Mouse (Mus musculus): ENCODE measurements around the gene Timm23. TPM values are rescaled to one million over a fixed set of nuclear protein-coding genes. Genes with fewer than 3 reads are reported as not detected.
"Not testable (repeated sequence)": the region's sequence is repeated elsewhere in the genome, so short reads cannot be mapped to it uniquely, and the experiment has no call there.

Timm23 gene
- polyA plus RNA-seq, 1 experiment, result 112 TPM

DNA sequence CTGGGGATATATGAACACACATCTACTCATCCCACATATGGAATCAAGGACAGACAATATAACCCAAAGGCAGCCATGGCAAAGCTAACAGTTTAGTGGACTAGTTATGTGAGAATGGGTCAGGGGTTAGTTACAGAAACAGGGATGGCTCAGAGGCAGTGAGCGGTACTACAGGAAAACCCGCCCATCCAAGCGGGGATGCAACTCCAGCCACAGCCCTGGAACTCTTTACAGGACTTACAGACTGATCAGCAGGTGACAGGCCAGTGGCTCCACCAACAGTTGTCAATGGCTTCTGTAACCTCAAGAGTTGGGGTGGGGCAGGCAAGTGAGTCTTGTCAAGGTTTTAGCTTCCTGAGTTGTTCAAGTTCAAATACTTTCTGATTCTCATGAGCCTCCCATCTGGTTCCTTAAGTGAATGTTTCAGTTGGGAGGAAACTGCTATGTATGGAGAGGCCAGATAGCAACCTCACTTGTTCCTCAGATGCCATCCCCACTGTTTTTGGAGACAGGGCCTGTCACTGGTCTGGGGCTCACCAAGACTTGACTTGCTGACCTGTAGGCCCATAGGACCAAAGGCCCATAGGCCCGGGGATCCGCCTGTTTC is 61.2 kb downstream of the Timm23 start:
- WGBS, result 84% methylated on average over 5 of the region's 5 CpGs
- DNase-seq (ENCODE audit: low read depth, low spot score), result no peak

DNA sequence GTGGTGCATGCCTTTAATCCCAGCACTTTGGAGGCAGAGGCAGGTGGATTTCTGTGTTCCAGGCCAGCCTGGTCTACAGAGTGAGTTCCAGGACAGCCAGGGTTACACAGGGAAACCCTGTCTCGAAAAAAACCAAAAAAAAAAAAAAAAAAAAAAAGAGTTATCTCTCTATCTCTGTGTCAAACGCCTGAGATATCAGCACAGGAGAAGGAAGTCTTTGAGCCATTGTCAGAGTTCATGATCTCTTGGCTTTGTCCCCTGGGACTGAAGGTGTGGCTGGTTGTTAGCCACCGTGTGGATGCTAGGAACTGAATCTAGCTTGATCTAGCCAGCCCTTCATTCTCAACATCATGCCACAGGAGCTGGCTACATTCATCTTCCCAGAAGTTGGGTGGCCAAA is 65.2 kb downstream of the Timm23 start:
- DNase-seq (ENCODE audit: low read depth, low spot score), result not testable (repeated sequence)
- 38% methylated on average over 3 of the region's 3 CpGs for WGBS

DNA sequence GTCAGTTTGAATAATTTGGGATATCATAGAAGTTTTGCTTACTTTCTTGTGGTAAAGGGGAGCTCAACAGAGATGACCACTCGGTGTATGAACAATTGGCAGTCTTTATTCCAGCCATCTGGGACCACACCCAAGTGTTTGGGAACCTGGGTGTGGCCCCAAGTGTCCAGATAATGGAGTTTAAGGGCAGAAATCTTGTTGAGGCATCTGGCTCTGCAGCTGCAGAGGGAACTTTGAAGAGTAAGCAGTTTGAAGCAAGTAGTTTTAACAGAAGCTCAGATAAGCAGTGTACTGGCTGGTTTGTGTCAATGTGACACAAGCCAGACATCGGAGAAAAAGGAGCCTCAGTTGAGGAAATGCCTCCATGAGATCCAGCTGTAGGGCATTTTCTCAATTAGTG is 67.4 kb downstream of the Timm23 start:
- no peak for DNase-seq (ENCODE audit: low read depth, low spot score)
- 34% methylated on average over 2 of the region's 2 CpGs for WGBS

DNA sequence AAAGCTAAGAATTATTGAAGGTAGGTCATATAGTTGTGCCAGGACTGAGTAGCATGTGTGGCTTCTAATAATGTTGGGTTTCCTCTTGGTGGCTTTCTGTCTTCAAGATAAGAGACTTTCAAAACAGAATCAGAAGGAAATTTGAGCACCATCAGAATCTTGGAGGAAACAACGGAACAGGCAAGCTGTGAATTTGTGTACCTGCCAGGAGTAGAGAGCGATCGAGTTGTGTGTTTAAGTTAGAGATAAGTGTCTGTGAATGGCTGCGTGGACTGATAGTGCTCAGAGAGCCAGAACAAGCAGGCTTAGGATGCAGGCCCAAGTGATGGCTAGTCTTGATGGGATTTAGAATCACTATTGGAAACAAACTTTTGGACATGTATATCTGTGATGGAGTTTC is 69.9 kb downstream of the Timm23 start:
- 42% methylated on average over 4 of the region's 4 CpGs for WGBS
- no peak for DNase-seq (ENCODE audit: low read depth, low spot score)

Other genes with a start within 250 kb of the Timm23 start
- gene Galnt15, start 172.9 kb downstream of the Timm23 start, polyA plus RNA-seq (2012; rRNA removed), result 1.2 and 1.9 TPM in 2 replicates
- gene Oxnad1, start 116.5 kb downstream of the Timm23 start, polyA plus RNA-seq (2012; rRNA removed), result 22.8 and 23.6 TPM in 2 replicates
- 35.5 and 36.2 TPM in 2 replicates for gene Dph3, start 116.2 kb downstream of the Timm23 start, polyA plus RNA-seq (2012; rRNA removed)
- gene Msmb, start 59.9 kb downstream of the Timm23 start, polyA plus RNA-seq (2012; rRNA removed), result not detected in 2 replicates
- gene Ncoa4, start 42.0 kb downstream of the Timm23 start, polyA plus RNA-seq (2012; rRNA removed), result 23.0 and 46.8 TPM in 2 replicates
- gene Parg, start 51 bp upstream of the Timm23 start, polyA plus RNA-seq (2012; rRNA removed), result 5.1 and 6.1 TPM in 2 replicates
- 1.6 and 1.9 TPM in 2 replicates for gene Ogdhl, start 120.1 kb upstream of the Timm23 start, polyA plus RNA-seq (2012; rRNA removed)
- gene 1700024G13Rik, start 186.5 kb upstream of the Timm23 start, polyA plus RNA-seq (2012; rRNA removed), result not detected in 2 replicates